Mouse (Mus musculus): Measurements from ENCODE around the gene Dguok. TPM values are rescaled to one million over a fixed set of nuclear protein-coding genes. Genes with fewer than 3 reads are reported as not detected.

The Dguok gene
- polyA plus RNA-seq (2014; fragmentation: Illumina TruSeq; extraction: RNeasy Lipid Tissue Mini Kit (QIAGEN cat#74804); ENCODE audit: low read depth, low replicate concordance): 18.8 TPM

GRCm38 (mm10) chr6:83506258-83507167, at the start of gene Dguok:
TSS of gene Dguok (minus strand) at chr6:83506969.

GRCm38 (mm10) chr6:83536028-83536794, 29.4 kb upstream of the Dguok start, which contains the start of gene Actg2:
TSS of gene Actg2 (minus strand) at chr6:83536265.

GRCm38 (mm10) chr6:83459034-83459644, 47.6 kb downstream of the Dguok start, which contains the start of gene Tet3:
TSS of gene Tet3 (minus strand) at chr6:83459084.

Other genes starting within 250 kb of the Dguok start
- 3.4 TPM for gene Mthfd2, start 181.1 kb downstream of the Dguok start, polyA plus RNA-seq (2014; fragmentation: Illumina TruSeq; extraction: RNeasy Lipid Tissue Mini Kit (QIAGEN cat#74804); ENCODE audit: low read depth, low replicate concordance)
- 94.8 TPM for gene Mob1a, start 181.0 kb downstream of the Dguok start, polyA plus RNA-seq (2014; fragmentation: Illumina TruSeq; extraction: RNeasy Lipid Tissue Mini Kit (QIAGEN cat#74804); ENCODE audit: low read depth, low replicate concordance)
- 118 TPM for gene Bola3, start 157.8 kb downstream of the Dguok start, polyA plus RNA-seq (2014; fragmentation: Illumina TruSeq; extraction: RNeasy Lipid Tissue Mini Kit (QIAGEN cat#74804); ENCODE audit: low read depth, low replicate concordance)
- gene Tet3, start 47.9 kb downstream of the Dguok start, polyA plus RNA-seq (2014; fragmentation: Illumina TruSeq; extraction: RNeasy Lipid Tissue Mini Kit (QIAGEN cat#74804); ENCODE audit: low read depth, low replicate concordance): 5.5 TPM
- 0.81 TPM for gene Actg2, start 29.3 kb upstream of the Dguok start, polyA plus RNA-seq (2014; fragmentation: Illumina TruSeq; extraction: RNeasy Lipid Tissue Mini Kit (QIAGEN cat#74804); ENCODE audit: low read depth, low replicate concordance)
- 58.8 TPM for gene Stambp, start 65.8 kb upstream of the Dguok start, polyA plus RNA-seq (2014; fragmentation: Illumina TruSeq; extraction: RNeasy Lipid Tissue Mini Kit (QIAGEN cat#74804); ENCODE audit: low read depth, low replicate concordance)
- not detected for gene Clec4f, start 149.2 kb upstream of the Dguok start, polyA plus RNA-seq (2014; fragmentation: Illumina TruSeq; extraction: RNeasy Lipid Tissue Mini Kit (QIAGEN cat#74804); ENCODE audit: low read depth, low replicate concordance)
- not detected for gene Cd207, start 170.9 kb upstream of the Dguok start, polyA plus RNA-seq (2014; fragmentation: Illumina TruSeq; extraction: RNeasy Lipid Tissue Mini Kit (QIAGEN cat#74804); ENCODE audit: low read depth, low replicate concordance)
- not detected for gene Vax2, start 204.3 kb upstream of the Dguok start, polyA plus RNA-seq (2014; fragmentation: Illumina TruSeq; extraction: RNeasy Lipid Tissue Mini Kit (QIAGEN cat#74804); ENCODE audit: low read depth, low replicate concordance)
- gene Atp6v1b1, start 236.0 kb upstream of the Dguok start, polyA plus RNA-seq (2014; fragmentation: Illumina TruSeq; extraction: RNeasy Lipid Tissue Mini Kit (QIAGEN cat#74804); ENCODE audit: low read depth, low replicate concordance): 39.3 TPM

Measured in kidney, adult 10 weeks (tissue).